Mouse (Mus musculus) small intestine, adult 2 months (tissue): ENCODE measurements around the gene Ampd2.

ENCODE experiments used
- CTCF ChIP-seq: fragments of 200-500 bp; IDR thresholded peaks from 2 replicates; pipeline ENCODE4 v1.5.1; 2012; ENCODE audit warnings: low read depth, mild to moderate bottlenecking, control low read depth, inconsistent platforms, low read length, moderate library complexity, mixed read lengths; ENCODE audit not compliant: insufficient replicate concordance, insufficient read length; ENCODE audit errors: extremely low read depth
- POLR2A ChIP-seq: fragments of 200-500 bp; IDR thresholded peaks from 2 replicates; pipeline ENCODE4 v1.6.1; 2012; ENCODE audit warnings: low read depth, mild to moderate bottlenecking, control low read depth, inconsistent platforms, low read length, moderate library complexity

DNA sequence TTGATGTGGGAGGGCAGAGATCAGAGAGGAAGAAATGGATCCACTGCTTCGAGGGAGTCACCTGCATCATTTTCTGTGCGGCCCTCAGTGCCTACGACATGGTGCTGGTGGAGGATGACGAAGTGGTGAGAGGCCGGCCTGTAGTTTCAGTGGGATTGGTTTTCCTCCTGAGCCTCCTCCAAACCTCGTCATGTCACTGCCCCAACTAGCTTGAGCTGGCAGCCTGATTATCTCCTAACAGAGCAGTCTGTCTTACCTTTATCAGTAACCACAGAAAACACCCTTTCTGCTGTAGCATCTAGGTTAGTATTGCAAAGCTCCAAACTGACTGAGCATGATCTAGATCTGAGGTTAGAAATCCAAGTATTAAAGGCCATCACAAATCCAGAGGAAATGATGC, 11.9 kb upstream of the Ampd2 start:
- TF ChIP-seq CTCF (no peak), POLR2A (no peak)
